Mouse (Mus musculus) forebrain, embryonic 13.5 days (tissue): ENCODE results near the gene Gm7168. TPM values are rescaled to one million over a fixed set of nuclear protein-coding genes. Genes with fewer than 3 reads are reported as not detected.
"Not testable (repeated sequence)": the region's sequence is repeated elsewhere in the genome, so short reads cannot be mapped to it uniquely, and the experiment has no call there.

Source experiments
- ATAC-seq: fragments of 200-750 bp; cut with Nextera tagmentation; 2 replicates; pipeline ENCODE4 v1.8.0; 2017
- H3K27ac ChIP-seq: fragments of 300-500 bp; sonication (generic); 2 replicates; pipeline ENCODE4 v1.5.1; 2015; ENCODE audit warnings: inconsistent platforms, mild to moderate bottlenecking, moderate library complexity
- H3K27me3 ChIP-seq: fragments of 300-500 bp; sonication (generic); 2 replicates; pipeline ENCODE4 v1.6.1; 2015; ENCODE audit warnings: mild to moderate bottlenecking, inconsistent platforms
- H3K36me3 ChIP-seq: fragments of 300-500 bp; sonication (generic); 2 replicates; pipeline ENCODE4 v1.6.1; 2015; ENCODE audit warnings: mild to moderate bottlenecking, inconsistent platforms; ENCODE audit not compliant: poor library complexity, severe bottlenecking
- H3K4me1 ChIP-seq: fragments of 300-500 bp; sonication (generic); 2 replicates; pipeline ENCODE4 v1.6.1; 2015; ENCODE audit warnings: inconsistent platforms
- H3K4me2 ChIP-seq: fragments of 300-500 bp; sonication (generic); 2 replicates; pipeline ENCODE4 v1.6.1; 2015; ENCODE audit warnings: inconsistent platforms, mild to moderate bottlenecking, moderate library complexity
- H3K4me3 ChIP-seq: fragments of 300-500 bp; sonication (generic); 2 replicates; pipeline ENCODE4 v1.5.1; 2015; ENCODE audit warnings: mild to moderate bottlenecking, inconsistent platforms
- H3K9ac ChIP-seq: fragments of 300-500 bp; sonication (generic); 2 replicates; pipeline ENCODE4 v1.6.1; 2015; ENCODE audit warnings: mild to moderate bottlenecking, inconsistent platforms
- H3K9me3 ChIP-seq: fragments of 300-500 bp; sonication (generic); replicated peaks from 2 replicates; pipeline ENCODE4 v1.6.1; 2016; ENCODE audit warnings: inconsistent platforms
- WGBS: fragments of 180-500 bp; shearing (Covaris S2); methylation state at CpG from one replicate; pipeline ENCODE4 v1.1.7; 2015; 5-methylcytosine and 5-hydroxymethylcytosine counted together
- polyA plus RNA-seq: library from polyadenylated mRNA; unstranded; fragments of >200 nt; fragmentation: Nextera tagmentation; extraction: Ambion mirVana; gene quantifications from 2 replicates; pipeline ENCODE4 v1.2.1, GENCODE M21; 2015

Gm7168 gene
- polyA plus RNA-seq, result not detected in 2 replicates

DNA sequence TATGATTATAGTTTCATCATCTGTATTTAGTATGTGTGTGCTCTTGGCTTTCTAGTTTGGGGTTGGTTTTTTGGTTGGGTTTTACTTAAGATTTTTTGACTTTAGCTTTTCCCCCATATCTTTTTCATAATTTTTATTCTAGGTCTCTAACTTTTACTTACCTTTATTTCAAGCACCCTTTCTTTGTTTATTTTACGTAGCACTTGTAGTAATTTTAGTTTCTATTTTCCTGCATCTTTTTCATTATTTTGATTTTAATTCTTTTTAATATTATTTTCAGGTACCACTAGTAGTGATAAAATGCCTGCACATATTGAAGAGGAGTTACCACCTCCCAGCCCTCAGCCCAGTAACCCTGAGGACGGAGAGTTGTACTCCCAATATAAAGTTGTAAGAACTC, at the start of gene Gm7168:
Gm7168 (plus strand) TSS at position 301 of the 400 bp plus-strand sequence.
- 91% methylated on average over 1 of the region's 2 CpGs for WGBS
- not testable (repeated sequence) for H3K4me1 ChIP-seq, H3K4me3 ChIP-seq, H3K9me3 ChIP-seq, H3K36me3 ChIP-seq, H3K9ac ChIP-seq, H3K27ac ChIP-seq, ATAC-seq, H3K4me2 ChIP-seq, H3K27me3 ChIP-seq

DNA sequence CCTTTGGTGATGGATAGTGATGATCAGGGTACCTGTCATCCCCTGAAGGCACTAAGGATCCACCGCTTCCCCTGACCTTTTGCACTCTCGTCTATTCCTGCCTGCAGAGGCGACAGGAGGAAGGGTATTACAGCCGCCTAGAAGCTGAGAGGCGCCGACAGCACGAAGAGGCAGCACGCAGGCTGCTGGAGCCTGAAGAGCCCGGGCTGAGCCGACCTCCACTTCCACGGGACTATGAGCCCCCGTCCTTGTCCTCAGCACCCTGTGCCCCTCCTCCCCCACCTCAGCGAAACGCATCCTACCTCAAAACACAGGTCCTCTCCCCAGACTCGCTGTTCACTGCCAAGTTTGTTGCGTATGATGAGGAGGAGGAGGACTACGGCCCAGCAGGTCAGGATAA, 49.3 kb upstream of the Gm7168 start:
- H3K9me3 ChIP-seq, result no peaks in the 10 kb centered on the region
- 89% methylated on average over 17 of the region's 17 CpGs for WGBS
- no peak for ATAC-seq
- peaks cover 61% of the 10 kb centered on the region for H3K36me3 ChIP-seq
- no peak overlapping the region for H3K9ac ChIP-seq
- no peak overlapping the region for H3K27ac ChIP-seq
- H3K4me1 ChIP-seq, result no peaks in the 10 kb centered on the region
- no peak overlapping the region for H3K4me2 ChIP-seq
- no peak overlapping the region for H3K4me3 ChIP-seq
- no peaks in the 10 kb centered on the region for H3K27me3 ChIP-seq

DNA sequence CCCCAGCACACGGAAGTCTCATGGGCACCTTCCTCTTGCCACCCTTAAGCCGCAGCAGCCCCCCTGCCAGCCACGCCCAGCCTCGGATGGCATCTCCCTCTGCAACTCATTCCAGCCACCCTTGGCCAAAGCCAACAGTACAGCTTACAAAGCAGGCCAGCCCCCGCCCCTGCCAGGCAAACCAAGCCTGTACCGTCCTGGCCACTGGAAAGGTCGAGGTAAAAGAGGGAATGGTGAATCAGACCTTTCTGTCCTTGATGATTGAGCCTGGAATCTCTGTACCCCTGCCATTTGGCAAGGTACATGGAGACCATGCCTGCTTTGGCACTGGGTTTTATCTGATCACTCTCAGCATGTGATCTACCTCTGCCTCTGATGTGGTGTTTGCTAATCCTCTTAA, 48.9 kb upstream of the Gm7168 start:
- ATAC-seq, result no peak
- H3K36me3 ChIP-seq, result peaks cover 65% of the 10 kb centered on the region

DNA sequence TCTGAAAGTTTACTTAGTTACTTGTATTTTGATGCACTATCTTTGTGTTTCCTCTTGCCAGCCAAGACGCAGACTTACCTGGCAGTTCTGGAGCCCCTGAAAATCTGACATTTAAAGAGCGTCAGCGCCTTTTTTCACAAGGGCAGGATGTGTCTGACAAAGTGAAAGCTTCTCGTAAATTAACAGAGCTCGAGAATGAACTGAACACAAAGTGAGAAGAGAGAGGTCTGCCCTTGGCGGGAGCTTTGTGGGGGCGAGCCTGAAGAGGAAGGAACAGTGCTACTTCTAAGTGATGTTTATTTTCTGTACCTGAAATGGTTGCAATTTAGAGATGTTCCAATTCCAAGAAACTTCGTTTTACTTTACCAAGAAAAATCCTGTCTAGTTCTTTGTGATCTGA, 44.4 kb upstream of the Gm7168 start:
- Histone ChIP-seq H3K4me3 (no peak overlapping the region), H3K27ac (no peak overlapping the region), H3K9ac (no peak overlapping the region), H3K4me2 (no peak overlapping the region), H3K36me3 (peaks cover 72% of the 10 kb centered on the region), H3K27me3 (no peaks in the 10 kb centered on the region), H3K4me1 (no peaks in the 10 kb centered on the region), H3K9me3 (no peaks in the 10 kb centered on the region)
- 90% methylated on average over 8 of the region's 8 CpGs for WGBS
- ATAC-seq, result no peak

More for the DNA sequence above, 48.9 kb upstream of the Gm7168 start:
- Histone ChIP-seq H3K27me3 (no peaks in the 10 kb centered on the region), H3K27ac (no peak overlapping the region), H3K4me2 (no peak overlapping the region), H3K4me1 (no peaks in the 10 kb centered on the region), H3K9me3 (no peaks in the 10 kb centered on the region), H3K9ac (no peak overlapping the region), H3K4me3 (no peak overlapping the region)
- 89% methylated on average over 7 of the region's 7 CpGs for WGBS

DNA sequence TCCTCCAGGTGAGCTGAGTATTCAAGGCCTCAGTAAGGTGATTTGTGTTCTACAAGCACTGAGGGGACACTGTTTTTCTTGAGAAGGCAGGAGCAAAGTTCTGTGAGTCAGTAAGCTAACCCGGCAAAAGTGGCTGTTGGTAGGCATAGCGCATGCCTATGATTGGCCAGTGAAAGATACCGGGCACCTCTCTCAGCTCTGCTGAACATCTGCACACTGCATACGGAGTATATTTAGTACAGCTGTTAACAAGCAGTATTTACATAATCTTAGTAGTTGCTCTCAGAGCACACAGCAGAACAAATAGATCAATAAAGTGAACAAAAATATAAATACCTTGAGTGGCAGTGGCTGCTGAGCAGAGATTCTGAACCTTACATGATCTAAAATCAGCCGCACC, 41.1 kb upstream of the Gm7168 start:
- ATAC-seq, result no peak
- no peak overlapping the region for H3K27ac ChIP-seq
- WGBS, result 92% methylated on average over 5 of the region's 5 CpGs

DNA sequence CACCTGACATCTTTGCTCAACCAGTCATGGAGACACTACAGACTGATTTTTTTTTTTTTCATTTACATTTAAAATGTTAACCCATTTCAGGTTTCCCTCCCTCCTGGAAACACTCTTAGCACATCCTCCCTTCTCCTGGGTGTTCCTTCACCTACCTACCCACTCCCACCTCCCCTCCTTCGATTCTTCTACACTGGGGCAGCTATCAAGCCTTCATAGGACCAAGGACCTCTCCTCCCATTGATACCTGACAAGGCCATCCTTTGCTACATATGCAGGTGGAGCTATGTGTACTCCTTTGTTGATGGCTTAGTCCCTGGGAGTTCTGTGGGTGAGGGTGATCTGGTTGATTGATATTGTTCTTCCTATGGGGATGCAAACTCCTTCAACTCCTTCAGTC, 40.5 kb upstream of the Gm7168 start:
- Histone ChIP-seq H3K27me3 (no peaks in the 10 kb centered on the region), H3K9ac (no peak overlapping the region), H3K27ac (no peak overlapping the region), H3K36me3 (peaks cover 52% of the 10 kb centered on the region), H3K4me2 (no peak overlapping the region), H3K4me1 (no peaks in the 10 kb centered on the region), H3K4me3 (no peak overlapping the region), H3K9me3 (no peaks in the 10 kb centered on the region)
- WGBS, result 89% methylated on average over 1 of the region's 1 CpGs
- ATAC-seq, result no peak

More for the DNA sequence above, 41.1 kb upstream of the Gm7168 start:
- H3K4me1 ChIP-seq, result no peaks in the 10 kb centered on the region
- H3K27me3 ChIP-seq, result no peaks in the 10 kb centered on the region
- no peak overlapping the region for H3K4me2 ChIP-seq
- no peaks in the 10 kb centered on the region for H3K9me3 ChIP-seq
- no peak overlapping the region for H3K4me3 ChIP-seq
- peaks cover 56% of the 10 kb centered on the region for H3K36me3 ChIP-seq
- no peak overlapping the region for H3K9ac ChIP-seq

DNA sequence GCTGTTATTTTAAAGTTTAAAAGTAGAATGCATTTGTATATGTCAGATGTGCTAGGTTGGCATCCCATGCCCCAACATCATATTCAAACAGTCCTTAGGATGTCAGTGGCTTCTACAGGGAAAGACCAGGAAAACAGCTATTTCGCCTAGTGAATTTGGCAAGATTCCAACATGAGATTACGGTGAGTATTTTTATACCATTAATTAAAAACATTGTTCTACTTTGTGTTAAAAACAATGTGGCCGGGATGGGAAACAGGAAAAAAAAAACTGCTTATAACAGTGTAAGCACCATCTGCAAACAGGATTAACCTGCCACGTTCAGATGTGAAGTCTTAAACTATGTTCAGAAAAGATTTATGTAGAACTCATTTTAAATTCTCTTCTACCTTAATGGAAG, 34.2 kb upstream of the Gm7168 start:
- no peaks in the 10 kb centered on the region for H3K4me1 ChIP-seq
- no peaks in the 10 kb centered on the region for H3K9me3 ChIP-seq
- no peak overlapping the region for H3K4me2 ChIP-seq
- H3K27me3 ChIP-seq, result no peaks in the 10 kb centered on the region
- ATAC-seq, result no peak
- H3K4me3 ChIP-seq, result no peak overlapping the region
- H3K27ac ChIP-seq, result no peak overlapping the region
- no peak overlapping the region for H3K9ac ChIP-seq
- 51% methylated on average over 4 of the region's 4 CpGs for WGBS
- 0 out of 2 replicates have a peak, but pooled peaks cover 3% of the 10 kb centered on the region for H3K36me3 ChIP-seq

DNA sequence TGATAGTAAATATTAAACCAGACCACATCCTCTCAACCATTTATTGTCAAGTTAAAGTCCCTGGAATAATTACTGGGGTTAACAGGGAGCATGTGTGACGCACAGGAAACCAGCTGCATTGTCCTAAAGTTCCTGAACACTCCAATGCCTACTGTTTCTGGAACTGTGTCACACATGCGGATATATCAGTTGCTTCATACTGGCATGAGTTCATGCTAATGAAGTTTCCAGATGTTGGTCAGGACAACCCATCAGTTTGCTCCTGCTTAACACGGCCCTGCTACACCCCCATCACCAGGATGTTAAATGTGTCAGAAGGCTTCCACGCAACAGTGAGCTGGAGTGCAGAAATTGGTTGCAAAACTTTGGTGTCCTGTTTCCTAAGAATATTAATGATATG, 33.6 kb upstream of the Gm7168 start:
- H3K36me3 ChIP-seq, result 0 out of 2 replicates have a peak, but pooled peaks cover under 1% of the 10 kb centered on the region
- no peak overlapping the region for H3K27ac ChIP-seq
- H3K4me3 ChIP-seq, result no peak overlapping the region
- H3K27me3 ChIP-seq, result no peaks in the 10 kb centered on the region
- H3K4me2 ChIP-seq, result no peak overlapping the region
- 79% methylated on average over 4 of the region's 4 CpGs for WGBS
- no peak for ATAC-seq
- no peaks in the 10 kb centered on the region for H3K4me1 ChIP-seq
- H3K9me3 ChIP-seq, result no peaks in the 10 kb centered on the region
- no peak overlapping the region for H3K9ac ChIP-seq

DNA sequence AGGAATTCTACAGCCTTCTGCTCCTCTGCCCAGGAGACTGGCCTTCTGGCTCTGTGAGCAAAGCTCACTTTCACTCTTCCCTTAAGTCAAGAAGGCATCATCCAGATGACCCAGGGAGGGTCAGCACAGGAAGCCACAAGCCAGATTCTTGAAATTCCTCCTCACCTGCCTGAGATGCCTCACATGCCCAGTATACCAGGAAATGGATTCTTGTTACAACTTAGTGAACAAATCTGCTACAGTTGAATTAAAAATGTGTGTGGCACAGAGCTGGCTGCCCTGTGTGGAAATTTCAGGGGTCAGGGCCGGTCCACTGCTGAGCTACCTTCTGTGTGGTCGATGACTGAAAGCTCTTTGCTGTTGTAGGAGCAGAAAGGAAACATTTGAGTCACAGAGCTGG, 27.4 kb upstream of the Gm7168 start:
- no peaks in the 10 kb centered on the region for H3K4me1 ChIP-seq
- no peak overlapping the region for H3K4me3 ChIP-seq
- no peak for ATAC-seq
- WGBS, result 79% methylated on average over 2 of the region's 2 CpGs
- no peaks in the 10 kb centered on the region for H3K9me3 ChIP-seq
- H3K9ac ChIP-seq, result no peak overlapping the region
- no peaks in the 10 kb centered on the region for H3K27me3 ChIP-seq
- H3K36me3 ChIP-seq, result no peaks in the 10 kb centered on the region
- H3K27ac ChIP-seq, result no peak overlapping the region
- no peak overlapping the region for H3K4me2 ChIP-seq

DNA sequence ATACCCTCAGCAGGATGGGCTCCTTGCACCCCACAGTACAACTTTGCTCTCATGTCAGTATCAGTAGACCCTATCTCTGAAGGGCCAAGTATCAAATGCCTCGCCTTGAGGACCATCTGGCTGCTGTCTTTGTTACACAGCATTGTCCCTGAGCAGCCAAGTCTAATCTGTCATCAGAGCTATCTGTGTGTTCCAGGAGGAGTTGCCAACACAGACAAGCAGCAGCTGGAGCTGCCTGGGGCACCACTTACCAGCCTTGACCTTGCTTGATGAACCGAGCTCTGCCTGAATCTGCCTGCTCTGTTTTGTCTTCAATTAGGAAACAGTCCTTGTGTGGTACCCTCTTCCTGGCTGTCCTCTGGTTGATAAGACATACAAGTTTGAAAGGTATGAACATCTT, 24.8 kb upstream of the Gm7168 start:
- no peak for ATAC-seq
- no peaks in the 10 kb centered on the region for H3K9me3 ChIP-seq
- H3K27me3 ChIP-seq, result no peaks in the 10 kb centered on the region
- H3K36me3 ChIP-seq, result no peaks in the 10 kb centered on the region
- H3K4me2 ChIP-seq, result no peak overlapping the region
- H3K27ac ChIP-seq, result no peak overlapping the region
- H3K4me1 ChIP-seq, result no peaks in the 10 kb centered on the region
- H3K4me3 ChIP-seq, result no peak overlapping the region
- WGBS, result 70% methylated on average over 2 of the region's 2 CpGs
- no peak overlapping the region for H3K9ac ChIP-seq

DNA sequence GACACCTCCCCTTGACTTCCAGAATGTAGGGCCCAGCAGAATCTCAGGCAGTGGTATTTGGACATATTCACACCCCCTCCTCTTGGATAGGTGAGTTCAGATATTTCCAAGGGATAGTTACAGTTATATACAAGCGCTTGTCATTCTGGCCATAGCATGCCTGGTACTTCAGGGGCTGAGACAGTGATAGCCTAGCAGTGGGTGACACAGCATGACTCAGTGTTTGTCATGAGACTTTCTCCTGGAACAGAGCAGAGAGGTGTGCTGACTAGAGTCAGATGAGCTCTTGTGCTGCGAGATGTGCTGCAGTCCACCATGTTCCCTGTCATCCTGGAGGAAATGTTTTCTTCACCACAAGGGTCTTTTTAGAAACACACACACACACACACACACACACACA, 23.6 kb upstream of the Gm7168 start:
- H3K4me3 ChIP-seq, result no peak overlapping the region
- WGBS, result 91% methylated on average over 2 of the region's 2 CpGs
- ATAC-seq, result no peak
- H3K9ac ChIP-seq, result no peak overlapping the region
- H3K27me3 ChIP-seq, result no peaks in the 10 kb centered on the region
- no peaks in the 10 kb centered on the region for H3K36me3 ChIP-seq
- no peaks in the 10 kb centered on the region for H3K9me3 ChIP-seq
- no peak overlapping the region for H3K4me2 ChIP-seq
- H3K27ac ChIP-seq, result no peak overlapping the region
- no peaks in the 10 kb centered on the region for H3K4me1 ChIP-seq

DNA sequence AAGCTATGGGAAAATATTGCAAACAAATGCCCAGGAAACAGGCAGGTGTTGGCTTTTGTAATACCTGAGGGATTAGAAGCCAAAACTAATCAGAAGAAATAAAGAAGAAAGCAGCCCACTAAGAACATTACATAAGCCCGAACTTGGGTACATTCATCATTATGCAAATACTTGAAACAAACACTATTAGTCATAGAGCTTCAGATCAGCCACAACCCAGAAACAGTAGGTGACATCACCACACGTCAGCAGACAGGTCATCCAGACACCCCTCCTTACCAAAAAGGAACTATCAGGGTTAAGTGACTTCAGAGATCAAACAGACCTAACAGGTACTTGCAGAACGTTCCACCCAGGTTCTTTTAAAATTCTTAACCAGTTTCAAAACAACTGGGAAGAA, 22.2 kb upstream of the Gm7168 start:
- 62% methylated on average over 3 of the region's 3 CpGs for WGBS
- H3K4me3 ChIP-seq, result no peak overlapping the region
- H3K9ac ChIP-seq, result no peak overlapping the region
- no peak overlapping the region for H3K4me2 ChIP-seq
- H3K27ac ChIP-seq, result no peak overlapping the region
- ATAC-seq, result no peak
- H3K4me1 ChIP-seq, result no peaks in the 10 kb centered on the region
- no peaks in the 10 kb centered on the region for H3K9me3 ChIP-seq
- no peaks in the 10 kb centered on the region for H3K27me3 ChIP-seq
- H3K36me3 ChIP-seq, result no peaks in the 10 kb centered on the region

DNA sequence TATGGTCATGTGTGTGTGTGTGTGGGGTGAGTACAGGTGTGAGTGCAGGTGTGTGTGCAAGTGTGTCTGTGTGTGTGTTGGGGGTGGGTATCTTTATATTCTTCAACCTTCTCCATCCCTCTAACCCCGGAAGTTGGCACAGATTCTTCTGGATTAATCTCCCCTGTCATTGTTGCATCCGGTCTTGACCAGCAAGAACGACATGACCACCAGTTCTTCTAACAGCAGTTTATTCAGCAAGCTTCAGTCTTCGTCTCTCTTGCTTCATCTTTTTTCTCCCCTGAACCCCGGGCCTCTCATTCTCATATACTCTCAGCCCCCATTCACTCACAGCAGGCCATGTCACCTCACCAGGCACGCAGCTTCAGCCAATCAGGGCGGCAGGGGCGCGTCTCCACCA, 17.8 kb upstream of the Gm7168 start:
- no peaks in the 10 kb centered on the region for H3K27me3 ChIP-seq
- H3K4me2 ChIP-seq, result no peak overlapping the region
- no peak overlapping the region for H3K27ac ChIP-seq
- ATAC-seq, result no peak
- no peaks in the 10 kb centered on the region for H3K9me3 ChIP-seq
- 88% methylated on average over 9 of the region's 9 CpGs for WGBS
- no peaks in the 10 kb centered on the region for H3K4me1 ChIP-seq
- H3K4me3 ChIP-seq, result no peak overlapping the region
- no peaks in the 10 kb centered on the region for H3K36me3 ChIP-seq
- no peak overlapping the region for H3K9ac ChIP-seq
